Mouse (Mus musculus) neural tube, embryonic 10.5 days (tissue): ENCODE results near the gene Jmjd6.

Experiments used
- DNase-seq: peaks from one replicate; pipeline ENCODE4 v3.0.0-alpha.2; 2017; ENCODE audit warnings: low spot score; ENCODE audit errors: extremely low spot score

Jmjd6 gene

GRCm38 (mm10) chr11:116843261-116844233 is at the start of gene Jmjd6, which contains the start of gene Mettl23:
TSS of gene Jmjd6 (minus strand) at chr11:116843449.
TSS of gene Mettl23 (plus strand) at chr11:116843278.
- peak; percentile 95 for DNase-seq

- no peak for DNase-seq
Observed at GRCm38 (mm10) chr11:116887136-116887535, 43.9 kb upstream of the Jmjd6 start.

GRCm38 (mm10) chr11:116885275-116886151 is 42.3 kb upstream of the Jmjd6 start:
- DNase-seq, result peak; percentile 86

DNA sequence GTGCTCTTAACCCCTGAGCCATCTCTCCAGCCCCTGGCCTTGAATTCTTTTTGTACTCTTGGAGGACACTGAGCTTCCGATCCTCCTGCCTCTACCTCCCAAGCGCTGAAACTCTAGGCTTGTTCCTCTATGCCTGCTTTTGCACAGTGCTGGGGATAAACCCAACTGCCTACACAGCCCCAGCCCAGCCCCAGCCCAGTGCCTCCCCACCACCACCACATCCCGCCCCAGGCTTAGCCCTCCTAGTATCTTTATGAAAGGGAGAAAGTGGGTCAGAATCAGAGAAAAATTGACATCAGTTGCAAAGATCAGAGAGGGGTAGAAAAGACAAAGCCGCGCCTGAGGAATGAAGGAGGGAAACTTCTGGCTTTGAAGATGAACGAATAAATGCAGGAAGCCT is 40.8 kb upstream of the Jmjd6 start:
- no peak for DNase-seq

DNA sequence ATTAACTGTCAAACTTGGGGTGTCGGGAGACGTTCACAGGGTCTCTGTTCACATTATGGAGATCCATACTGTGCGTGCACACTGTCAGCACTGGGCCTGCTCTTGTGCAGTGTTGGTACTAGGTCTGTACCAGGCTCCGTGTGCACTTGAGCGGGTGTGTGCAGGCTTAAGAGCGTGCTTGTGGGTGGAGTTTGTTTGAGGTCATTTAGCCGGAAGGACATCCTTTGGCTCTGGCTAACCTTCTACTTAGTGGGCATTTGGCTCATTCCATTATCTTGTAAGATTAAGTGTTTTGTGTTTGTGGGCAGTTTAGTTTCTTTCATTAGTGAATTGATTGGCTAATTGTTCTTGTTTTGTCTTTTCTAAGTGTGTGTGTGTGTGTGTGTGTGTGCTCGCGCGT is 39.2 kb upstream of the Jmjd6 start:
- DNase-seq, result no peak

- DNase-seq, result no peak
Observed at GRCm38 (mm10) chr11:116881440-116881839, 38.2 kb upstream of the Jmjd6 start.

GRCm38 (mm10) chr11:116880839-116881238 is 37.6 kb upstream of the Jmjd6 start:
- no peak for DNase-seq

DNA sequence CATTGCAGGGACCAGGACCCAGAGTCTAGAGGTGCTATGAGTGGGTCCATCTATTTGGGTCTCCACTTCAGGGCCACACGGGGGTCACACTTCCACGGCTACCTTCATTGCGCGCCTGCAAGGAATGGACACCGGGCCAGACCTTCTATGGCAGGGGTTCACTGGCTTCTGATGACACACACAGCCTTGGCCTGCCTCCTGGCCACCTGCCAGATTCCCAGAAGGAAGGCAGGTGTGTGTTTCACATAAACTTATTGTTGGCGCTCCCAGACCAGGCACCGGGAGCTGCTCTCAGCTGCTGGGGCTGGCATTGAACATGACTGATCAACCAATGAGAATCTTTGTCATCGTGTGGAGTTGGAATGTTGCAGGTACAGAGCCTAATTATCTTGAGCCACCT is 35.2 kb upstream of the Jmjd6 start:
- no peak for DNase-seq

DNA sequence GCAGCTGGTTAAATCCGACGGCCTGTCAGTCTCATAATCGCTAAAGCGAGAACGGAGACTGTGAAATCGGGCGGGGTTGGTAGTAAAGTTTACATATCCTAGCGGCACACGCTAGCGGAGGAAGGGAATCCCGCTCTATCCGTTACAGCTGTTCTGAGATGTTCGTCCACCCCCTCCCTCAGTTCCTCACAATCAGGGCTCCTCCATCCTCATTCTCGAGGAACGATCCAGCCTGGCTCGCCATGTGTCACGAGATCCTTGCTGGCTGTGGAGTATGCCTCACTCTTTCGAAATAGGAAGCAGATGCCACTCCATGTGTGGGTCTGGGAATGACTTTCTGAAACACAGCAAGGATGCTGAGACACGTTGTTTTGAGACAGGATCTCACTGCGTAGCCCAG is 30.7 kb upstream of the Jmjd6 start:
- no peak for DNase-seq

DNA sequence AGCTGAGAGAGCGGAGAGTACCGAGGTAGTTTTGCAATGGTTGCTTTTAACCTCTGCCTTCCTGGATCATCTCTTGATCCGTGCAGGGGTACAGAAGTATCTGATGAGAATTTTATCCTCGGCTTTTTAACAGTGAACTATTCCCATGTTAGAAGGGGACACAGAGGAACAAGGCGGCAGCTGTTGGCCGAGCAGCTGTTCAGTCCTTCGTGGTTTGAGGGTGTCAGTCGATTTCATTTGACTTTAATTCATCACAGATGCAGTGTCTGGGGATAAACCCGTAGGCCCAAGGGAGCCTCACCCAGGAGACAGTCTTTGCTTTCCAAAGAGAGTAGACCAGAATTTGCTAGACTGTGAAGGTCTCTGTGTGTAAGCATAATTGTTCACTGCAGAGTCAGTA is 28.3 kb upstream of the Jmjd6 start:
- DNase-seq, result no peak

DNA sequence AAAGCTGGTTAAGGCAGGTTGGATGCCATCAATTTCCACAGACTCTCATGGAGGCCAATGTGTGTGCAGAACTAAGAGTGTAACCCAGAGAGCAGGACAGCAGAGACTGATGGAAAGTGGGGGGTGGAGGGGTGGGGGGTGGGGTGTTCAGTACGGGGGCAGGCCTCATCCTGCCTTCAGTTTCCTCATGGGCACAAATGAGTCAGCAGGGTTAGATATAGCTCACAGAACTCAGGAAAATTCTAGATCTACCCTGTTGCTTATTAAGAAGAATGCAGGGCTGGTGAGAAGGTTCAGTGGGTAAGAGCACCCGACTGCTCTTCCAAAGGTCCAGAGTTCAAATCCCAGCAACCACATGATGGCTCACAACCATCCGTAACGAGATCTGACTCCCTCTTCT is 26.4 kb upstream of the Jmjd6 start:
- no peak for DNase-seq

GRCm38 (mm10) chr11:116869223-116869622 is 26.0 kb upstream of the Jmjd6 start:
- no peak for DNase-seq

GRCm38 (mm10) chr11:116868129-116868528 is 24.9 kb upstream of the Jmjd6 start:
- DNase-seq, result no peak

- no peak for DNase-seq
Observed at GRCm38 (mm10) chr11:116865945-116866585, 22.8 kb upstream of the Jmjd6 start.

DNA sequence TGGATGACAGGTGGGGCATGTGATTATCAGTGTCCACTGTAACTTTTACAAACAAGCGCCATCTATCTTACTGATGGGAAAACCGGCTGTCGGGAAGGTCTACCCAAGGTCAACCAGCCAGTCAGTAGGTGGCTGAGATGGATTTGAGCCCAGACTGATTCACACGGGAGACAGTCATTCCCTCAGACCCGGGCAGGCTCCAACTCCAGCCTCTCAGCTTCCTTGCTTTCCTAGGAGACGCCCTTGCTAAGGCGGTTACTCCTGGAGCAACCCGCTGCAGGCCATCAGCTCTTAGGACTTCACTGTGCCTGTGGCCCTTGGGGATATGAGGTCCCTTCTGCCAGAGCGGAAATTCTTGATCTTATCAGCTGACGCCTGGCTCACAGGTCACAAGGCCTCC is 21.2 kb upstream of the Jmjd6 start:
- no peak for DNase-seq

DNA sequence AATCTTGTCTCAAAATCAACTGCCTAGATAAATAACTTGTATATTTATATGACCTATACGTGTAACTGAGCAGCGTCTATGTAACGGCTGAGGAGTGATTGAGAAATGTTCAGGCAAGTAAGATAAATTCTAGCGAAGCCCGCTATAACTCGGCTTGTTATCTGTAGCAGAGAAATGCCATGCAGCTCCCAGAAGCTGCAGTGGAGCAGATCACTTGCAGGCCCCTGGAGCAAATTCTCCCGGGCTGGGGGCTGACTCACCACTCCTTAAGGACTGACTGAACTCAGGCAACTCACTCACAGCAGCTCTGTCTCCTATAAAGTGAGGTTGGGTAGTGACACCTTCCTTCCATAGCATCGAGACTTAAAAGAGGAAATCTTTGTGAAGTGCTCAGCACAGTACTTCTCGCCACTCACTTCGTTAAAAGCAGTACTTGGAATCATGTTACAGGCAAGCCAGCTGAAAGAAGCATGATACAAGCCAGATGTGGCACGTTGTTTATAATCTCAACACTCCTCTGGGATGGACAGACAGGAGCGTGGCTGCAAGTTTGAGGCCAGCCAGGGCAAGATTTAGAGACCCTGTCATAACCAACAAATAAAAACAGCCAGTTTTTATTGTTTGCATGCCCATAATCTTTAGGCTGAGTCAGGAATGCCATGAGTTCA is 14.1 kb upstream of the Jmjd6 start:
- DNase-seq, result no peak

DNA sequence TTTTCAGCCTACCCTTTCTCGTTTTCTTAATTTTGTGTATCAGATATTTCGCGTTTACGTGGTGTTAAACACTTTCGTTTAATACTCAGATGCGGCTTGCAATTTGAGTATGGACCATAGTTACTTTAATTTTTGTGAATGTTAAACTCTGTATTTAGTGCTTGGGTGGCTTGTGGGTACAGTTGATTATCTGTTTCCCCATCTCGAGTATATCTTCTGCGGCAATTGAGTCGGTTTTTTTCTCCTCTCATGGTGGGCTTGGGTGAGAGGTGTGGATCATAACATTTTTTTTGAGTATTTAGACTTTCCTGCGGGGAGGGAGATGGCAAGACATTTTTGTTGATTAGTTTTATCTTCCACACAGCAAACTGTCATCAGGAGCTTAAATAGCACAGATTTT is 11.0 kb upstream of the Jmjd6 start:
- no peak for DNase-seq

GRCm38 (mm10) chr11:116853512-116853928 is 10.3 kb upstream of the Jmjd6 start:
- DNase-seq, result peak; percentile 97

DNA sequence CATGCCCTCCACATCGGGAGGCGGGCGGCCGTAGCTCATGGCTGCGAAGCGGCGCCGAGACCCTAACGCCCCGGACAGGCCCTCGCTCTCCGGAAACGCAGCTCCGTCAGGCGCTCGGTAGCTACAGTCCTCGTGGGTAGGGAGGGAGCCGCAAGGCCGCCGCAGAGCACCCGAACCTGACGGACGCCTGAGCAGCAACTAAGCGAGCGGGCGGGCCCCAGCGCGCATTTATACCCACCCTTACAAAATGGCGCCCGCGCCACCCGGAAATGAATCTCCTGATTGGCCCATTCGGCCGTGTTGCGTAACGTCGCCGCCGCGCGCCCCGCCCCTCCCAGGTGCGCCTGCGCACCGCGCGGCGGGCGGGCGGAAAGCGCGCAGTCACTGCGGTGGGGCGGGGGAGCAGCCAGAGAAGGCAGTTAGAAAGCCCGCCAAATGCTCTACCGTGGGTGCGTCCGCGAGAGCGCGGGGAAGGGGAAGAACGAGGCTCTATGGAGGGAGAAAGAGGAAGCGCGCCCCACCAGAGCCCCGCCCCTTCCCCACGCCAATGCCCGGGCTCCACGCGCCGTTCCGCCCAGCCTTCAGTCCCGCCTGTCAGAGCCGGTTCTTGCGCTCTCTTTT is 9.8 kb upstream of the Jmjd6 start, which contains the start of gene Srsf2:
Gene Srsf2, minus strand, starts transcription at position 204 of the 621 bp plus-strand sequence.
- DNase-seq, result peak; percentile 98

DNA sequence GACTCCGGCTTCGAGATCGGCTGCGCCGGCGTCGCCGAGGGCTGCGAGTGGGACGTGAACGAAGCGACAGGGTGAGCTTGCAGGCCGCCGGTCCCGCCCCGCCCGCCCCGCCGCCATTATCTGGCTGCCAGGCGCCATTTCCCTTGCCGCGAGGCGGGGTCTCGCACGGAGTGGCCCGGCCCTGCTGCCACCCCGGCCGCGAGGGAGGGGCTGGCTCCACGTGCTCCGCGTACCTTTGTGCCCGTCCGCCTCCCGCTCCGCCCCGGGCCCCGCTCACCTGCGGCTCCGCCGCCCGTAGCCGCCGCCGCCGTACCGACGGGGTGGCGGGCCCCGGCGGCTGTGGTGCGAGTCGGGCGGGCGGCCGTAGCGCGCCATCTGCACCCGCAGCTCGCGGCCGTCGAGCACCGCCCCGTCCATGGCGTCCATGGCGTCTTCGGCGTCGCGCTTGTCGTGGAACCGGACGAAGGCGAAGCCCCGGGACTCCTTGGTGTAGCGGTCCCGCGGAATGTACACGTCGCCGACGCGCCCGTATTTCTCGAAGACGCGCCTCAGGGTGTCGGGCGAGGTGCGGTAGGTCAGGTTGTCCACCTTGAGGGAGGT is 9.1 kb upstream of the Jmjd6 start, which contains the start of gene Mfsd11:
Gene Mfsd11, plus strand, starts transcription at position 150 of the 600 bp plus-strand sequence.
- DNase-seq, result peak; percentile 67
